Mouse (Mus musculus) sigmoid colon, adult 10 weeks (tissue): ENCODE measurements around the gene Adamts12. TPM values are rescaled to one million over a fixed set of nuclear protein-coding genes. Genes with fewer than 3 reads are reported as not detected.

ENCODE experiments used
- polyA plus RNA-seq: library from polyadenylated mRNA; stranded (reverse); fragments of 350-450 nt; fragmentation: Illumina TruSeq; extraction: RNeasy Lipid Tissue Mini Kit (QIAGEN cat#74804); gene quantifications from one replicate; pipeline ENCODE4 v1.2.3, GENCODE M21; 2014; ENCODE audit warnings: low read depth, low replicate concordance

Gene Adamts12
- polyA plus RNA-seq, result 2.3 TPM

GRCm38 (mm10) chr15:11064558-11065411 is at the start of gene Adamts12:
Adamts12 (plus strand) TSS chr15:11064790.

GRCm38 (mm10) chr15:11037711-11038110 is 26.9 kb upstream of the Adamts12 start, which contains the start of gene Rxfp3:
Rxfp3 (minus strand) TSS chr15:11037991.

Other genes starting within 250 kb of the Adamts12 start
- gene C1qtnf3, start 112.5 kb upstream of the Adamts12 start, polyA plus RNA-seq, result 83.2 TPM
- 4.4 TPM for gene Amacr, start 83.0 kb upstream of the Adamts12 start, polyA plus RNA-seq
- gene Slc45a2, start 64.1 kb upstream of the Adamts12 start, polyA plus RNA-seq, result not detected
- gene Rxfp3, start 26.8 kb upstream of the Adamts12 start, polyA plus RNA-seq, result not detected